11 mouse cellular contexts compared by ENCODE assay signal in the genomic region with DNA sequence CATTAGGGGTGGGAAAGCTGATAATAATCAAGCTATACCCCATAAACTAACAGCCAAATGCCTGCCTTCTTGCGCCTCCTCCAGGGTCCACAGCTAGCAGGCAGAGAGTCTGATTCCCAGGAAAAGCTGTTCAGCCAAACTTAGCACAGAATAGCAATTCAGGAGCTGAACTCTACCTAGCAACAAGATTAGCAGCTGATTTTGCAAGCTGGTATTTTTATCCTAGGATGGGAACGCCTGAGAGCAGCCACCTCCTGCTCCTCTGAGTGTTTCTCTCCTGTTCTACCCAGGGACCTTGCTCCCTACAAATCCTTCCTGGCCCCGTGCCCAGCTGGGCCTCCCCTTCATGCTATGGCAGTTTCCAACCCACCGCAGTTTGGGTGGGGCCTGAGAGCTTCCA. TPM values are rescaled to one million over a fixed set of nuclear protein-coding genes. Genes with fewer than 3 reads are reported as not detected.
DNase-seq lines count a peak whose midpoint lies in the region; ATAC-seq and TF ChIP-seq lines count a peak whose summit lies in the region.
"Had no signal": no experiment of that assay in that cellular context is flagged by ENCODE, and none has a peak within 500 bp of the region (broad histone marks: within the 10 kb centered on the region; RNA-seq: fewer than 3 reads in every experiment).

No protein-coding gene starts in this region.

- TF ChIP-seq POLR2A in lung, adult 2 months (IDR thresholded peaks at IDR 0.05; ENCODE audit: borderline replicate concordance, extremely low read depth, low read depth, low read length) = no peak

- H3K4me2 ChIP-seq in heart, embryonic 15.5 days = no peak overlapping the region
- no peak overlapping the region for H3K4me2 ChIP-seq in midbrain, embryonic 16.5 days (ENCODE audit: low read length)
- no peak overlapping the region for H3K4me2 ChIP-seq in intestine, embryonic 15.5 days (replicated peaks)
- H3K4me2 ChIP-seq: limb, embryonic 15.5 days had no signal

- no peaks in the 10 kb centered on the region for H3K27me3 ChIP-seq in heart, embryonic 15.5 days
- H3K27me3 ChIP-seq in midbrain, embryonic 16.5 days (ENCODE audit: control insufficient read depth, insufficient read depth, low read depth, low read length) = no peaks in the 10 kb centered on the region
- no peaks in the 10 kb centered on the region for H3K27me3 ChIP-seq in midbrain, embryonic 10.5 days (ENCODE audit: low read depth, poor library complexity, severe bottlenecking)
- H3K27me3 ChIP-seq in intestine, embryonic 15.5 days (replicated peaks) = no peaks in the 10 kb centered on the region
- H3K27me3 ChIP-seq: limb, embryonic 15.5 days had no signal

- no peak overlapping the region for H3K9ac ChIP-seq in heart, embryonic 15.5 days
- no peak overlapping the region for H3K9ac ChIP-seq in midbrain, embryonic 16.5 days (ENCODE audit: low read depth, low read length)
- no peak overlapping the region for H3K9ac ChIP-seq in intestine, embryonic 15.5 days
- H3K9ac ChIP-seq: limb, embryonic 15.5 days had no signal

- WGBS in heart, embryonic 15.5 days = 30% methylated on average over 4 of the region's 4 CpGs
- WGBS in midbrain, embryonic 16.5 days = 53% methylated on average over 4 of the region's 4 CpGs
- 75% methylated on average over 4 of the region's 4 CpGs for WGBS in midbrain, embryonic 10.5 days
- WGBS in intestine, embryonic 15.5 days = 43% methylated on average over 4 of the region's 4 CpGs
- WGBS in lung, adult 2 months = 53% methylated on average over 4 of the region's 4 CpGs

- TF ChIP-seq CTCF in lung, adult 2 months (IDR thresholded peaks at IDR 0.05; ENCODE audit: insufficient read depth, low read length) = no peak

- H3K27ac ChIP-seq in heart, embryonic 15.5 days = peak overlapping the region; percentile 55
- 0 out of 2 replicates have a peak overlapping the region, but pooled peaks have one; percentile 3 for H3K27ac ChIP-seq in midbrain, embryonic 16.5 days (ENCODE audit: low read length)
- no peak overlapping the region for H3K27ac ChIP-seq in midbrain, embryonic 10.5 days (replicated peaks)
- no peak overlapping the region for H3K27ac ChIP-seq in intestine, embryonic 15.5 days
- H3K27ac ChIP-seq: limb, embryonic 15.5 days had no signal

- H3K9me3 ChIP-seq in heart, embryonic 15.5 days (replicated peaks) = no peaks in the 10 kb centered on the region
- H3K9me3 ChIP-seq in midbrain, embryonic 16.5 days (replicated peaks; ENCODE audit: control insufficient read depth, low read length, poor library complexity, severe bottlenecking) = no peaks in the 10 kb centered on the region
- H3K9me3 ChIP-seq in midbrain, embryonic 10.5 days (replicated peaks) = no peaks in the 10 kb centered on the region
- H3K9me3 ChIP-seq in intestine, embryonic 15.5 days = no peaks in the 10 kb centered on the region
- H3K9me3 ChIP-seq: limb, embryonic 15.5 days had no signal

- no peak for DNase-seq in heart, adult 11 months
- no peak for DNase-seq in midbrain, embryonic 10.5 days (ENCODE audit: low spot score)
- DNase-seq in right cerebral cortex, adult 18-20 months = peak; percentile 76
- DNase-seq in lung, adult 2 months = no peak
- no peak for DNase-seq in adrenal gland, adult 8-10 months
- DNase-seq: kidney, adult 11 months; lung, postnatal 4 days had no signal

- no peaks in the 10 kb centered on the region for H3K36me3 ChIP-seq in heart, embryonic 15.5 days
- no peaks in the 10 kb centered on the region for H3K36me3 ChIP-seq in midbrain, embryonic 16.5 days (ENCODE audit: control insufficient read depth, insufficient read depth, low read length)
- no peaks in the 10 kb centered on the region for H3K36me3 ChIP-seq in midbrain, embryonic 10.5 days
- no peaks in the 10 kb centered on the region for H3K36me3 ChIP-seq in intestine, embryonic 15.5 days
- H3K36me3 ChIP-seq: limb, embryonic 15.5 days had no signal

- 0 out of 2 replicates have a peak, but pooled peaks have one; percentile 22 for ATAC-seq in heart, embryonic 15.5 days (replicated peaks; ENCODE audit: insufficient number of reproducible peaks, insufficient read depth, low FRiP score, low read depth)
- ATAC-seq in midbrain, embryonic 16.5 days = no peak
- ATAC-seq in intestine, embryonic 15.5 days = peak; percentile 91

- no peak overlapping the region for H3K4me3 ChIP-seq in heart, embryonic 15.5 days
- no peak overlapping the region for H3K4me3 ChIP-seq in midbrain, embryonic 16.5 days (ENCODE audit: low read depth, low read length)
- no peak overlapping the region for H3K4me3 ChIP-seq in midbrain, embryonic 10.5 days
- no peak overlapping the region for H3K4me3 ChIP-seq in intestine, embryonic 15.5 days (replicated peaks)
- H3K4me3 ChIP-seq in lung, adult 2 months (replicated peaks; ENCODE audit: extremely low read depth, low read depth, low read length) = no peak overlapping the region
- H3K4me3 ChIP-seq: limb, embryonic 15.5 days had no signal

- H3K4me1 ChIP-seq in heart, embryonic 15.5 days (replicated peaks) = peaks cover 14% of the 10 kb centered on the region
- H3K4me1 ChIP-seq in midbrain, embryonic 16.5 days (ENCODE audit: control insufficient read depth, insufficient read depth, low read length) = no peaks in the 10 kb centered on the region
- H3K4me1 ChIP-seq in midbrain, embryonic 10.5 days = no peaks in the 10 kb centered on the region
- no peaks in the 10 kb centered on the region for H3K4me1 ChIP-seq in intestine, embryonic 15.5 days (replicated peaks)
- no peaks in the 10 kb centered on the region for H3K4me1 ChIP-seq in lung, adult 2 months (ENCODE audit: control insufficient read depth, insufficient read depth, low read length)

RNA-seq across cellular contexts. Expression of a gene that starts 20.8 kb away (rescaled TPM):
- 2.8 and 3.5 TPM in 2 replicates for polyA plus RNA-seq in heart, embryonic 15.5 days (2015; fragmentation: Nextera tagmentation; extraction: Ambion mirVana)
- polyA plus RNA-seq in midbrain, embryonic 16.5 days (2015; fragmentation: Nextera tagmentation; extraction: Ambion mirVana) = 150 and 163 TPM in 2 replicates
- polyA plus RNA-seq in midbrain, embryonic 10.5 days (2016; fragmentation: Nextera tagmentation; extraction: Ambion mirVana) = 0.81 and 2.1 TPM in 2 replicates
- 5.3 and 5.9 TPM in 2 replicates for polyA plus RNA-seq in intestine, embryonic 15.5 days (2015; fragmentation: Nextera tagmentation; extraction: Ambion mirVana)
- 13.8 and 17.8 TPM in 2 replicates for polyA plus RNA-seq in lung, adult 2 months (2012; rRNA removed)
- 10 to 100 TPM; 13.2 to 25.8 (median 20.0) TPM for total RNA-seq in adrenal gland, adult 8-10 months (2022)

Comparison
In these comparisons a context has a peak if more than half of its experiments do, and no peak if none do; other contexts are left out.
1. H3K27ac ChIP-seq: peak in heart, embryonic 15.5 days (single experiment) and midbrain, embryonic 16.5 days (single experiment); none in midbrain, embryonic 10.5 days (single experiment) and intestine, embryonic 15.5 days (single experiment).